Mouse (Mus musculus) MEL (cell line): ENCODE data around the gene Pigr. TPM values are rescaled to one million over a fixed set of nuclear protein-coding genes. Genes with fewer than 3 reads are reported as not detected.

Experiments
- DNase-seq: peaks from one replicate; pipeline ENCODE4 v3.0.0; 2011; ENCODE audit warnings: low read depth, low spot score
- H3K27ac ChIP-seq: 2 replicates; pipeline ENCODE4 v1.5.1; 2012; ENCODE audit warnings: low read depth, mild to moderate bottlenecking, control low read depth, low read length, moderate library complexity; ENCODE audit not compliant: control insufficient read depth
- H3K27me3 ChIP-seq, 2 experiments: fragments of 150-350 bp in 1 of 2; sonication (generic) in 1 of 2; 2 replicates each; pipeline ENCODE4 v1.6.1; 2012; ENCODE audit warnings: low read length in 2 of 2, mild to moderate bottlenecking in 2 of 2, improper control_type of control experiment in 1 of 2, moderate library complexity in 1 of 2; ENCODE audit not compliant: insufficient read depth in 2 of 2, control insufficient read depth in 1 of 2
- H3K36me3 ChIP-seq, 2 experiments: 2 replicates each; pipeline ENCODE4 v1.6.1; 2012 to 2014; ENCODE audit warnings: low read length in 2 of 2, improper control_type of control experiment in 1 of 2, inconsistent platforms in 1 of 2, mild to moderate bottlenecking in 1 of 2; ENCODE audit not compliant: insufficient read depth in 2 of 2, control insufficient read depth in 1 of 2
- H3K4me1 ChIP-seq, 2 experiments: fragments of 150-350 bp in 1 of 2; sonication (generic) in 1 of 2; 2 replicates each; pipeline ENCODE4 v1.6.1; 2012; ENCODE audit warnings: low read length in 2 of 2, improper control_type of control experiment in 1 of 2, mild to moderate bottlenecking in 1 of 2; ENCODE audit not compliant: insufficient read depth in 2 of 2, control insufficient read depth in 1 of 2
- H3K4me3 ChIP-seq, 2 experiments: fragments of 150-350 bp in 1 of 2; sonication (generic) in 1 of 2; 2 replicates each; pipeline ENCODE4 v1.5.1; 2012; ENCODE audit warnings: low read depth in 2 of 2, low read length in 2 of 2, mild to moderate bottlenecking in 2 of 2, moderate library complexity in 2 of 2, control low read depth in 1 of 2, improper control_type of control experiment in 1 of 2; ENCODE audit not compliant: control insufficient read depth in 1 of 2, insufficient read depth in 1 of 2
- H3K79me2 ChIP-seq: 2 replicates; pipeline ENCODE4 v1.6.1; 2012; ENCODE audit warnings: mild to moderate bottlenecking, low read length, moderate library complexity; ENCODE audit not compliant: control insufficient read depth, poor library complexity, insufficient read depth
- H3K9ac ChIP-seq: 2 replicates; pipeline ENCODE4 v1.6.1; 2012; ENCODE audit warnings: low read depth, mild to moderate bottlenecking, control low read depth, low read length, moderate library complexity; ENCODE audit not compliant: control insufficient read depth, poor library complexity, severe bottlenecking
- H3K9me3 ChIP-seq: fragments of 150-350 bp; sonication (generic); replicated peaks from 2 replicates; pipeline ENCODE4 v1.6.1; 2012; ENCODE audit warnings: mild to moderate bottlenecking, low read length, improper control_type of control experiment, moderate library complexity; ENCODE audit not compliant: insufficient read depth
- CHD1 ChIP-seq: IDR thresholded peaks from 2 replicates; pipeline ENCODE4 v1.6.1; 2012; ENCODE audit warnings: low read depth, mild to moderate bottlenecking, inconsistent platforms, low read length, improper control_type of control experiment
- CHD2 ChIP-seq: IDR thresholded peaks from 2 replicates; pipeline ENCODE4 v1.6.1; 2011; ENCODE audit warnings: low read length, improper control_type of control experiment
- ELF1 ChIP-seq: IDR thresholded peaks from 2 replicates; pipeline ENCODE4 v1.6.1; 2014; ENCODE audit warnings: low read depth, mild to moderate bottlenecking, inconsistent platforms, low read length, improper control_type of control experiment, moderate library complexity
- EP300 ChIP-seq, 2 experiments: IDR thresholded peaks; 2 replicates each; pipeline ENCODE4 v1.6.1; 2011; ENCODE audit warnings: improper control_type of control experiment in 2 of 2, low read length in 2 of 2, low read depth in 1 of 2, mild to moderate bottlenecking in 1 of 2
- GABPA ChIP-seq: IDR thresholded peaks from 2 replicates; pipeline ENCODE4 v1.6.1; 2012; ENCODE audit warnings: low read depth, mild to moderate bottlenecking, inconsistent platforms, low read length, improper control_type of control experiment, moderate library complexity
- GATA1 ChIP-seq: IDR thresholded peaks from 2 replicates; pipeline ENCODE4 v1.6.1; 2011; ENCODE audit warnings: low read depth, low read length, improper control_type of control experiment
- JUND ChIP-seq: IDR thresholded peaks from 2 replicates; pipeline ENCODE4 v1.6.1; 2011; ENCODE audit warnings: low read depth, mild to moderate bottlenecking, improper control_type of control experiment, low read length
- MAFK ChIP-seq: IDR thresholded peaks from 2 replicates; pipeline ENCODE4 v1.6.1; 2011; ENCODE audit warnings: low read depth, mild to moderate bottlenecking, low read length, improper control_type of control experiment, borderline replicate concordance
- MAX ChIP-seq: IDR thresholded peaks from 2 replicates; pipeline ENCODE4 v1.6.1; 2011; ENCODE audit warnings: low read length, improper control_type of control experiment
- MXI1 ChIP-seq: IDR thresholded peaks from 2 replicates; pipeline ENCODE4 v1.6.1; 2011; ENCODE audit warnings: mild to moderate bottlenecking, low read depth, low read length, improper control_type of control experiment
- MYB ChIP-seq: IDR thresholded peaks from 2 replicates; pipeline ENCODE4 v1.6.1; 2011; ENCODE audit warnings: mild to moderate bottlenecking, low read depth, low read length, improper control_type of control experiment
- MYC ChIP-seq: IDR thresholded peaks from 2 replicates; pipeline ENCODE4 v1.6.1; 2011; ENCODE audit warnings: low read depth, mild to moderate bottlenecking, low read length, improper control_type of control experiment, moderate library complexity
- POLR2AphosphoS2 ChIP-seq: IDR thresholded peaks from 2 replicates; pipeline ENCODE4 v1.6.1; 2011; ENCODE audit warnings: low read length, improper control_type of control experiment
- RAD21 ChIP-seq: IDR thresholded peaks from 2 replicates; pipeline ENCODE4 v1.6.1; 2011; ENCODE audit warnings: mild to moderate bottlenecking, low read depth, low read length, improper control_type of control experiment
- SIN3A ChIP-seq: IDR thresholded peaks from 2 replicates; pipeline ENCODE4 v1.6.1; 2012; ENCODE audit warnings: low read length, improper control_type of control experiment, inconsistent platforms
- TAL1 ChIP-seq: IDR thresholded peaks from 2 replicates; pipeline ENCODE4 v1.6.1; 2012; ENCODE audit warnings: mild to moderate bottlenecking, inconsistent platforms, low read length, moderate library complexity, mixed read lengths
- TBP ChIP-seq: IDR thresholded peaks from 2 replicates; pipeline ENCODE4 v1.8.0; 2011; ENCODE audit warnings: low read depth, low read length, improper control_type of control experiment
- TCF12 ChIP-seq: IDR thresholded peaks from 2 replicates; pipeline ENCODE4 v1.6.1; 2014; ENCODE audit warnings: low read depth, mild to moderate bottlenecking, inconsistent platforms, low read length, improper control_type of control experiment, moderate library complexity
- UBTF ChIP-seq: IDR thresholded peaks from 2 replicates; pipeline ENCODE4 v1.6.1; 2012; ENCODE audit warnings: low read depth, mild to moderate bottlenecking, inconsistent platforms, low read length, improper control_type of control experiment, moderate library complexity, borderline replicate concordance; ENCODE audit not compliant: insufficient read depth
- USF1 ChIP-seq: IDR thresholded peaks from 2 replicates; pipeline ENCODE4 v1.6.1; 2014; ENCODE audit warnings: low read depth, mild to moderate bottlenecking, inconsistent platforms, low read length, improper control_type of control experiment, moderate library complexity
- ZMIZ1 ChIP-seq: IDR thresholded peaks from 2 replicates; pipeline ENCODE4 v1.6.1; 2012; ENCODE audit warnings: low read depth, mild to moderate bottlenecking, inconsistent platforms, low read length, improper control_type of control experiment, moderate library complexity
- polyA plus RNA-seq, 2 experiments: library from polyadenylated mRNA; stranded (reverse) in 1 of 2; unstranded in 1 of 2; fragments of >175 nt in 1 of 2; fragments of >200 nt in 1 of 2; gene quantifications; 2 replicates each; pipeline versions ENCODE4 v1.2.1 to v1.2.4; 2012; ENCODE audit warnings: low replicate concordance in 2 of 2, low read depth in 1 of 2; ENCODE audit not compliant: insufficient read length in 2 of 2, insufficient read depth in 1 of 2, missing spikeins in 1 of 2
- total RNA-seq: library from RNA; depleted of rRNA; stranded (reverse); fragments of 300-350 nt; gene quantifications from 2 replicates; pipeline ENCODE4 v1.2.3, GENCODE M21; 2012

The Pigr gene
- total and polyA plus RNA-seq, 3 experiments = not detected

DNA sequence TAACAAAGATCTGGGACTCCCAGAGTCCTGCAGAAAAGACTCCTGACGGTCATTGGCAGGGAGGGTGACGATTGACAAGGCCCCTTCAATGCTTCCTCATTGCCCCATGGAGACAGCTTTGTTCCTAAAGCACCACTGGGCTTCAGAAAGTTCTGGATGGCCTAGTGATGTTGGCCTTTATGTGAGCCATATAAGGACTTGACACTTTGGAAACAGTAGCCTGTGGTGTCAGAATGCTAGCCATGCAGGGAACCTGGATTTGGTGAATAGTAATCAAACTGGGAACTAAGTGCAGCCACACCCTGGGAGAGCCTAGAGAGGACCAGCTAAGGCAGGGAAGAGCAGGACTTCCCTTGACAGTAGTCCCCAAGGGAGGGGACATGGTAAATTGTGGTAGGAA, 25.0 kb upstream of the Pigr start:
- H3K4me1 ChIP-seq = no peaks in the 10 kb centered on the region
- no peaks in the 10 kb centered on the region for H3K79me2 ChIP-seq
- no peaks in the 10 kb centered on the region for H3K9me3 ChIP-seq
- TF ChIP-seq TCF12 = no peak
- no peak for TF ChIP-seq MAFK
- TF ChIP-seq MYB = no peak
- TF ChIP-seq ELF1 = no peak
- TF ChIP-seq USF1 = no peak
- no peak for TF ChIP-seq EP300 (IDR thresholded peaks at IDR 0.05; ENCODE audit: low read depth in 1 of 2, low read length in 2 of 2)
- no peak for TF ChIP-seq ZMIZ1
- TF ChIP-seq JUND = no peak
- no peak for TF ChIP-seq SIN3A
- TF ChIP-seq TBP = no peak
- TF ChIP-seq TAL1 = no peak
- H3K27me3 ChIP-seq = peaks cover 2 to 12% of the 10 kb centered on the region in 2 experiments; a peak in 3 of 4 replicates
- H3K36me3 ChIP-seq = no peaks in the 10 kb centered on the region
- H3K4me3 ChIP-seq = no peak overlapping the region
- no peak for DNase-seq
- no peak overlapping the region for H3K27ac ChIP-seq
- no peak overlapping the region for H3K9ac ChIP-seq

- no peaks in the 10 kb centered on the region for H3K4me1 ChIP-seq
- no peak overlapping the region for H3K9ac ChIP-seq
- no peak overlapping the region for H3K4me3 ChIP-seq
- H3K27me3 ChIP-seq = peaks cover 8 to 12% of the 10 kb centered on the region in 2 experiments
- DNase-seq = no peak
- H3K36me3 ChIP-seq = no peaks in the 10 kb centered on the region
- no peak overlapping the region for H3K27ac ChIP-seq
- H3K79me2 ChIP-seq = no peaks in the 10 kb centered on the region
- no peaks in the 10 kb centered on the region for H3K9me3 ChIP-seq
- TF ChIP-seq CHD2 (no peak), GABPA (no peak), POLR2AphosphoS2 (no peak), MYC (no peak), MAX (no peak), CHD1 (no peak), MXI1 (no peak), MAFK (no peak), RAD21 (no peak), GATA1 (no peak), UBTF (no peak)
Observed at GRCm38 (mm10) chr1:130802976-130803375, 23.5 kb upstream of the Pigr start.
